Mouse (Mus musculus) monocyte, adult 2 months (primary cell): ENCODE measurements around the gene Myh10.

Source experiments
- DNase-seq, 2 experiments: peaks; one replicate each; pipeline ENCODE4 v3.0.0; 2022; ENCODE audit warnings: low spot score in 2 of 2, low read depth in 1 of 2

Myh10 gene

GRCm38 (mm10) chr11:68691321-68692009, at the start of gene Myh10:
Gene Myh10, plus strand, starts transcription at chr11:68691559.
- DNase-seq: peak; percentile 50 to 75

- DNase-seq: no peak
Observed at GRCm38 (mm10) chr11:68644781-68645180, 46.6 kb upstream of the Myh10 start.

- DNase-seq: no peak
Observed at GRCm38 (mm10) chr11:68647808-68648207, 43.6 kb upstream of the Myh10 start.

- no peak for DNase-seq
Observed at GRCm38 (mm10) chr11:68648385-68649148, 42.8 kb upstream of the Myh10 start.

DNA sequence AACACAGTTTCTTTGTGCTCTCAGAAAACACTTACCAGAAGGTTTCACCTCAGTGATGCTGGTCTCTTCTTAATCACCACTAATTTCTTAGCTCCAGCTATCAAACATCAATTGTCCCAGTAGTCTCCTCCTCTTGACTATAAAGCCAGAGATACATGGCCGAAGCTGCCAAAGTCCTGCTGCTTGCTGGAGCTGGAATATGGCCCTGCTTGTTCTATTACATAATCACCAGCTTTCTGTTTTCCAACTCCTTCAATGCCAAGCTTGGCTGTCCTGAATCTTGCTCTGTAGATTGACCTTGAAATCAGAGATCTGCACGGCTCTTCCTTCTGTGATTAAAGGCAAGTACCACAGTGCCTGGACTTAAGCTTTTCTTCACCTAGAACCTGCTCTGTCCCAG, 39.8 kb upstream of the Myh10 start:
- no peak for DNase-seq

- peak in 1 of 2 experiments; percentile 2 for DNase-seq
Observed at GRCm38 (mm10) chr11:68655524-68655923, 35.8 kb upstream of the Myh10 start.

GRCm38 (mm10) chr11:68656887-68657685, 34.3 kb upstream of the Myh10 start:
- DNase-seq: no peak

- DNase-seq: no peak
Observed at GRCm38 (mm10) chr11:68657811-68658210, 33.5 kb upstream of the Myh10 start.

GRCm38 (mm10) chr11:68665331-68665730, 26.0 kb upstream of the Myh10 start:
- DNase-seq: no peak

DNA sequence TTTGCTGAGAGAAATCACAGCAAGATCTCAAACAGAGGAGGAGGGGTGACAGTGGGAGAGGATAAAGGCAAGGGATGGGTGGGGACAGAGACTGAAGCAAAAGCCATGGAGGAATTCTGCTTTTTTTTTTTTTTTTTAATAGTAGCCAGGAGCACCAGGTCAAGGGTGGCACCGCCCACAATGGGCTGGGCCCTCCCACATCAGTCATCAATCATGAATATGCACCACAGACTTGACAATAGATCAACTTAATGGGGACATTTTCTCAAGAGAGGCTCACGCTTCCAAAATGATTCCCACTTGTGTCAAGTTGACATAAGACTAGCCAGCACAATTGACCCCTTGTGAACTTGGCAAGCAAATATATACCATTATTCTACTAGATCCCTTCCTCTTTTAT, 25.1 kb upstream of the Myh10 start:
- DNase-seq: no peak

GRCm38 (mm10) chr11:68672270-68672970, 18.9 kb upstream of the Myh10 start:
- DNase-seq: no peak

DNA sequence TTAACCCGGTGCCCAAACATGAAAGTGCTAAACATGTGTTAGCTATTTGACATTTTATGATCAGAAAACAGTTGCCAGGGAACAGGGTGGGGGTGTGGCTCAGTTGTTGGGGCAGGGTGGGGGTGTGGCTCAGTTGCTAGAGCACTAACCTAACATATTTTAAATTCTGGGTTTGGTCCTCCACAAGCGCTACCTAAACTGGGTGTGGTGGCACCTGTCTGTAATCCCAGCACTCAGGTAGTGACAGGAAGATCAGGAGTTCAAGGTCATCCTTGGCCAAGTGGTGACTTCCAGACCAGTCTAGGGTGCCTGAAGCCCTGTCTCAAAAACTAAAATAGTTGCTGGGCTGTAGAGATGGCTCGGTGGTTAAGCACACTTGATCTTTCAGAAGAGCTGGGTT, 17.3 kb upstream of the Myh10 start:
- DNase-seq: no peak

- no peak for DNase-seq
Observed at GRCm38 (mm10) chr11:68674643-68675042, 16.7 kb upstream of the Myh10 start.

- DNase-seq: no peak
Observed at GRCm38 (mm10) chr11:68675274-68675673, 16.1 kb upstream of the Myh10 start.

DNA sequence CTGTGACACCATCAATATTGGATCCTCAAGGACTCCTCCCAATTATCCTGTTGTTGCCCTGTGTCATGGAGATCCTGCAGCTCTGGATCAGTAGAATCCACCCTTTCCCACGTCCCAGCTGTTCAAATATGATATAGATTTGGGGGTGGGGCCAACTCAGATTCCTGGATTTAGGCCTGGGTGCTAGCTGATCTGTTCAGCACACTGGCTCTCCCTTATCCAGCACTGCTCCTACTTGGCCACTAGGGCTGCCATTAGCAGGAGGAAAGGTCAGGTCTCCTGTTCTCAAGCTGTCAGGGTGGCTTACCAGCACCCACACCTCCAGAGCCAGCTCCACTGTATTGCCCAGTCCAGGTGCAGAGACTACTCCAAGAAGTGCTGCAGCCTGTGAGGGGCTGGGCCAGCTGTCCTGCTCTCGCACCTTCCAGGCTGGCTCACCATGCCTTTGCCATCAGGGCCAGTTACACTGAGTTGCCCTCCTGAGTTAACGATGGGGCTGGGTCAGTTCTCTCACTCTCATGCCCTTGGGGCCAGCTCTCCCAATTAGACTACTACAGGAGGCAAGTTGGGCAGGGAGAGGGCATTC, 10.0 kb upstream of the Myh10 start:
- no peak for DNase-seq

DNA sequence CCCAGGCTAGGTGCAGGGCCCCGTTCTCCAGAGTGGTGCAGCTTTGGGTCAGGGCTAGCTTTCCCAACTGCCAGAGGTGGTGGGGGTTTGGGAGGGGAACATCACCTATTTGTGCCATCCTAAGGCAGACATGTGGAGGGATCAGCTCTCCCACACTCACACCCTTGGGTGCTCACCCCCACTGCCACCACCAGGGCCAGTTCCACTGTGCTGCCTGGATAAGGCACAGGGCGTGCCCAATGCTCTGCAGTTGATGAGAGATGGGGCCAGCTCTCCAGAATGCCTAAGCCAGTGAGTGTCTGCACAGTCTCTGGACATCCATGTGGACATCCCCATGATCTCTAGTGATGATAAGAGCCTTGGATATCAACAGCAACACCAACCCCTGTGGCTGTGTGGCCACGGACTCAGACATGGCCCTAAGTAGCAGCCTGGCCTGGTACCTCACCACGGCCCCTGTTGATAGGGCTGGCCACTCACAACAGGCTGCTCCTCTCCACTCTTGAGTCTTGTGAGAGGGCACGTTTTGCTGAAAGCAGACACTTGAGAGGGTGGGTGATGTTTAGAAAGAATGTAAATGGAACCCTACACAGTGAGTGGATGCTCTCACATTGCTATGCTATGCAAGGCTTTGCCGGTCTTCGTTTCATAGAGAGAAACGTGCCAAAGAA, 9.1 kb upstream of the Myh10 start:
- no peak for DNase-seq

GRCm38 (mm10) chr11:68686001-68686400, 5.4 kb upstream of the Myh10 start:
- no peak for DNase-seq

DNA sequence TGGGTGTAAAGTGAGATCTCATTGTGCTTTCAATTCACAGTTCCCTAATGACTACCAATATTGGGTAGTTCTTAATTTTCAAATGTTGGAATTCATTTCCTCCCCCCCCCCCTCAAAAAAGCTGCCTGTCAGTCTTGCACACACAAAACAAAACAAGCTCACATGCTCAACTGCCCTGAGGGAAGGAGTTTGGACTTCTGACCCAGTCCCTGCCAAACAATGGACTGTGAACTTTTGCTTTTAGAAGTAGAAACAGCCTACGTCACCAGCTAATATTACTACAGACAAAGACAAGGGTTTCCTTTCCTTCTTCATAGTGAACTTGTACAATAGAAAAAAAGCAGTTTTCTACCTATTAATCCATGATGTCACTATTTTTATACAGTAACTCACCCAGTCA, 2.1 kb upstream of the Myh10 start:
- DNase-seq: no peak

- no peak for DNase-seq
Observed at GRCm38 (mm10) chr11:68690465-68690864, 894 bp upstream of the Myh10 start.

DNA sequence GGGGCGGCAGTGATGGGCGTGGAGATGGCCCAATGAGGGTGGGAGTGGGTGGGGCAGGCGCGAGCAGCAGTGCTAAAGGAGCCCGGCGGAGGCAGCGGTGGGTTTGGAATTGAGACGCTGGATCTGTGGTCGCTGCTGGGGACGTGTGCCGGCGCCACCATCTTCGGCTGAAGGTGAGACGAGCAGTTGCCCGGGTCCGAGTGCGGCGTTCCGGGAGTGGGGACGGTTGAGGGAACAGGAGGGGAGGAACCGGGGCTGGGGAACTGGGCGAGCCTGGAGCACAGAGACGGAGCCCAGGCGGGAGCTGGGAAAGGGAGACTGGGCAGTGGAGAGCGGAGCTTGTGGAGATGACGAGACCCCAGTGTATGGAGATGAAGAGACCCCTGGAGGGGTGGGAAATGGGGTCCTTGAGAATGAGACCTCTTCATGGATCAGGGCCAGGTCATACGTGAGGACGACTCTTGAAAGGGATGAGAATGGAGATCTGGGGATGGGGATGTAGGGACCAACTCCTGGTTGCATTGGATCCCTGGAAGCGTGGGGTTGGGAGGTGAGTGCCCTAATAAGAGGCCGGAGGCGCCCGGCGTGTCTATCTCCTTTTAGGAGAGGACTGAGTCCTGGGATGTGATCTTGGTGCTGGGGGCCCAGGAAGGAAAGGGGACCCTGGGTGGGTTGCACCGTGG, 792 bp downstream of the Myh10 start:
- DNase-seq: no peak
